Mouse (Mus musculus): ENCODE results near the gene Pou2f2.

DNA sequence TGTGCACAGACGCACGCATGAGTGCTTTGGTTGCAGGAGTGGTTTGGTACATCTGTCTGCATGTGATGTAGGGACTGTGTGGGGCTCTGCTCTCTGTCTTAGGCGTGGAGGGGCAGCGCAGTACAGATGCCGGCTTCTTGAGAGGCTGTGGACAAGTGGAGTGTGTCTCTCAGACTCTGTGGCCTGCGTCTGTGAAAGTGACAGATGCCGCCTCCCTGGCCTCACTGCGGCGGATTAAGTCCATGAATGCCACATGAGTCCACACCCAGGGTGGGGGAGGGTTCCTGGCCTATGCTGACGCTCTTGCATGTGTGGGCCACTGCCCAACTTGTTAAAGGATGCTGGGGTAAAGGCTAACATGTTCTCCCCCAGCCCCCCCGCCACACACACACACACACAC lies 5.2 kb downstream of the Pou2f2 start:
- TF ChIP-seq JUN (IDR thresholded peaks at IDR 0.05; ENCODE audit: insufficient read depth, low read depth, low read length): no peak
- TF ChIP-seq USF1 (IDR thresholded peaks at IDR 0.05; ENCODE audit: low read depth, low read length): no peak
